Mouse (Mus musculus) E14TG2a.4 (cell line): ENCODE measurements around the gene Inpp5a.

Source experiments
- H3K27me3 ChIP-seq: 2 replicates; pipeline ENCODE4 v1.6.1; 2014; ENCODE audit warnings: low read length, control low read depth; ENCODE audit not compliant: insufficient read depth
- H3K36me3 ChIP-seq: 2 replicates; pipeline ENCODE4 v1.6.1; 2014; ENCODE audit warnings: low read length, control low read depth; ENCODE audit not compliant: insufficient read depth
- H3K4me1 ChIP-seq: replicated peaks from 2 replicates; pipeline ENCODE4 v1.6.1; 2014; ENCODE audit warnings: low read depth, low read length, control low read depth
- H3K4me3 ChIP-seq: replicated peaks from 2 replicates; pipeline ENCODE4 v1.5.1; 2014; ENCODE audit warnings: mild to moderate bottlenecking, low read length
- H3K9me3 ChIP-seq: 2 replicates; pipeline ENCODE4 v1.6.1; 2014; ENCODE audit warnings: low read length, control low read depth
- CTCF ChIP-seq: conservative IDR thresholded peaks from 2 replicates; pipeline ENCODE4 v1.5.1; 2014; ENCODE audit warnings: low read length
- NANOG ChIP-seq: IDR thresholded peaks from 2 replicates; pipeline ENCODE4 v1.6.1; 2014; ENCODE audit warnings: borderline replicate concordance, low read length, mixed read lengths
- POU5F1 ChIP-seq: IDR thresholded peaks from 2 replicates; pipeline ENCODE4 v1.6.1; 2014; ENCODE audit warnings: low read length, borderline replicate concordance

Inpp5a gene

DNA sequence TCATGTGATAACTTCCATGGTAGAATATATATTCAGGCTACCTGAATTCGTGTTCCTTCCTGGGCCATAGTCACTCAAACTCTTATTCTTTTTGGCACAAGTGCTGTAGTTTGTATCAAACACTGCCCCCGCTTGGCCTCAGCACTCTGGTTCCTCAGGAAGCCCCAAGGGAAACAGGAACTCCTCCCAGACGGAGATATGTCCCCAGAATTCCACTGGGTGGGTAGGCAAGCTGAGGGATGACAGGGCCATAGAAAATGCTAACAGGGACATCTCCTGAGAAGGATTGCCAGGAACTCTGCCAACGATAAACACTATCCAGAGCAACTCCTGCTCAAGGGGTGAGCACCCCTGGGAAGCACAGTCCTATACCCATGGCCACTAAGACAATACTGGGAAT is 22.4 kb upstream of the Inpp5a start:
- H3K4me1 ChIP-seq, result peaks cover 70% of the 10 kb centered on the region
- TF ChIP-seq CTCF, result no peak
- TF ChIP-seq POU5F1, result no peak
- no peak for TF ChIP-seq NANOG

DNA sequence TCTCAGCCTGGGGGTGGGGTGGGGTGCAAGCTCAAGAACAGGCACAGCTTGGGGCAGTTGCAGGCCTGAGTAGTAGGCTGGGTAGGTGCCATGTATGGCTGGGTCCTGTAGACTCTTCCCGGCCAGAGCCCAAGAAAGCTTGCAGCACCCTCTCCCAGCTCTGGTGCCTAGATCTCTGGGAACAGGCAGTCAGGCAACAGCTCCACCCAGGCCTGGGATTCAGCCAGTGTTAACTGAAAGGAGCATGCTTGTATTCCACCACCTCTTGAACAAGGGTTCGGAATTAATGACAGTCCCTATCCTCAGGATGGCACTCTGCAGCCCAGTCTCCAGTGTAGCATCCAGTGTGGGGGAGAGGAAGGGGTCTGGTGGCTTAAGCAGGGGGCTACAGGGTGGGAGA is 20.7 kb upstream of the Inpp5a start:
- Histone ChIP-seq H3K36me3 (no peaks in the 10 kb centered on the region), H3K4me1 (peaks cover 56% of the 10 kb centered on the region), H3K9me3 (no peaks in the 10 kb centered on the region), H3K27me3 (peaks cover 15% of the 10 kb centered on the region; the same call in 1 of the 2 replicates), H3K4me3 (no peak overlapping the region)
- TF ChIP-seq NANOG, result no peak
- no peak for TF ChIP-seq POU5F1
- TF ChIP-seq CTCF, result no peak

More for the DNA sequence above, 22.4 kb upstream of the Inpp5a start:
- H3K27me3 ChIP-seq, result peaks cover 13% of the 10 kb centered on the region; the same call in 1 of the 2 replicates
- no peak overlapping the region for H3K4me3 ChIP-seq
- H3K36me3 ChIP-seq, result no peaks in the 10 kb centered on the region
- H3K9me3 ChIP-seq, result no peaks in the 10 kb centered on the region

DNA sequence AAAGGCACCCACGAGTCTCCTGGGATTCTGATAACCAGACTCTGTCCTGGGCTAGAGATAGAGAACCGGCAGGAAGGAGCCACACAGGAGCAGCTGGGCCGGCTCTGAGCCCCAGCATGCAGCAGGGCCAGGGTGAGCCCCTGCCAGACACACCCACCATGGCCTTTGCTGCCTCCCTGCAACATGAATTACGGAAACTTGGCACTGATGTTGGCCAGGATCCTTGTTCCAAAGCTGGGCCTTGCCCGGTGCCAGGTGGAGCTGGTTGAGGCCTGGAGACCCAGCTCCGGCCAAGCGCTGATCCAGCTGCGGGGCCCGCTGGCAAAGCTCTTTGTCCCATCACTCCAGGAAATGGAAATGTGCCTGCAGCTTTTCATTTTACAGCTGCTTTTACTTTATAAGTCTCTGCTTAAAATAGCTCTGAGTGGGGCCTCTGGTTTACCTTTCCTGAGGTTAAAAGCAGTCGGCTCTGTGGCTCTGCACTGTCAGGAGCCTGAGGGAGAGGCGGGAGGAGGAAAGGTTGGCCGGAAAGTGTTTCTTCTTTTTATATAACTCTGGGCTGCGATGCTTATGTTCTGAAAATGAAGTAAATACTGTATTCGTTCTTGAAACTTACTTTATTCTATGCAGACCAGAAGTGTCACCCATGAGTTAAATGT is 20.1 kb upstream of the Inpp5a start:
- TF ChIP-seq POU5F1 (no peak), NANOG (no peak), CTCF (no peak)
- no peaks in the 10 kb centered on the region for H3K9me3 ChIP-seq
- peaks cover 49% of the 10 kb centered on the region for H3K4me1 ChIP-seq
- peaks cover 18% of the 10 kb centered on the region; the same call in 1 of the 2 replicates for H3K27me3 ChIP-seq
- H3K36me3 ChIP-seq, result no peaks in the 10 kb centered on the region
- peak overlapping the region; percentile 48; the same call in 1 of the 2 replicates for H3K4me3 ChIP-seq

DNA sequence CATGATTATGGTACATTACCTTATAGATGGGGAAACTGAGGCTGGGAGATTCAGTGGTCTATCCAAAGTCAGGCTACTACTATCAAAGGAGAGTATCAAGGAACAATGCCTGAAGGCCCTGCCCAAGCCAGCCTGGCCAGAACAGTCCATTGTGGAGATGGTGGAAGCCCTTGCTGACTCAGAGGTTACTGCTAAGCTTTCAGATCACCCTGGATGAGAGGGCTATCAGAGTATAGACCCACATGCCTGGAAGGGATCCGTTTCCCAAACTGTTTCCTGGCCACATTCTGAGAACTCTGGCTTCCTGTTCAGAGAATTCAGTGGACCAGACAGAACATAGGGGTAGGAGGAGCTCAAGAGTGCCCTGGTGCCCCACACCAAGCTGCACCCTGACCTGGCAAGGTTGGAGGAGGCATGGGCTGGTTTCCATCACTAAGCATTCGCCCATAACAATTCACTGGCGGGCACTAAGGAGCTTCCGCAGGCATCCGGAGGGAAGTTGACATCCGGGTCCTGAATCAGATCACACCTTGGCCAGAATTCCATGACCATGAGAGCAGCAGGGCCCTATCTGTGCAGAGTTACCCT is 19.3 kb upstream of the Inpp5a start:
- Histone ChIP-seq H3K4me1 (peaks cover 42% of the 10 kb centered on the region), H3K27me3 (peaks cover 18% of the 10 kb centered on the region; the same call in 1 of the 2 replicates), H3K9me3 (no peaks in the 10 kb centered on the region), H3K36me3 (no peaks in the 10 kb centered on the region), H3K4me3 (no peak overlapping the region)
- TF ChIP-seq NANOG (no peak), CTCF (no peak), POU5F1 (no peak)

DNA sequence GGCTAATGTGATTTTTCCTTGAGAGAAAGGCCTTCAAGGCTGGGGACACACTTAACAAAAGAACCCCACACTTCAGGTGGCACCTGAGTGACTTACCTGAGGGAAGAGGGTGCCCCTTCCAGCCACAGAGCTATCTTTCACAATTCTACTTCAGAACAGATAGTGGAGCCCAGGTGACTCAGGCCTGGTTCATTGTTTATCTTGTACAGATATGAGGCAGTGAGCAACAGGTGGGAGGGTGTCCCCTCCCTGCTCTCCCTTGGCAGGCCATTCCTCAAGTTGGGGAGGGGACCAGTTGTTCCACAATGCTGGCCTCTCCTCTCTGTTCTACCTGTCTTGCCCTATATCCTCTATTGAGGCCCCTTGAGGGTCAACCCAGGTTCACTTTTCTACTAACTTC is 17.5 kb upstream of the Inpp5a start:
- Histone ChIP-seq H3K9me3 (no peaks in the 10 kb centered on the region), H3K36me3 (no peaks in the 10 kb centered on the region), H3K27me3 (peaks cover 18% of the 10 kb centered on the region; the same call in 1 of the 2 replicates), H3K4me3 (no peak overlapping the region), H3K4me1 (peaks cover 24% of the 10 kb centered on the region)
- TF ChIP-seq NANOG (no peak), POU5F1 (no peak), CTCF (no peak)

DNA sequence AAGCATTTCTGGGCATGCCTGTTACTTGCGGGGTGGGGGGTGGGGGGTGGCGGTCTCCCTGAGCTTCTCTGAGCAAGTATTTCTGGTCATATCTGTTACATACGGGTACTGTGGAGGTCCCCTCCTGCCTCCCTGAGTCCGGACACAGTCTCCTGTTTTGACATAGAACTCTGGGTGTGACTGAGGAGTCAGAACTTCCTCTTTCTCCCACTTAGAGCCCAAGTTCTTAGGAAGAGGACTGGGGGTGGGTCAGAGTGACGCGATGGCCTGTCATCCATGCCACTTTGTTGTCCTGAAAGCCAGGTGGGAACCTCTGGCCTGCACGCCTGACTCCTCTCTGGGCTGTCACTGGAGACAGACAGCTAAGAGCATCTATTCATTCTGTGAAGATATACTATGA is 11.5 kb upstream of the Inpp5a start:
- no peak for TF ChIP-seq NANOG
- TF ChIP-seq POU5F1, result no peak
- TF ChIP-seq CTCF, result no peak

DNA sequence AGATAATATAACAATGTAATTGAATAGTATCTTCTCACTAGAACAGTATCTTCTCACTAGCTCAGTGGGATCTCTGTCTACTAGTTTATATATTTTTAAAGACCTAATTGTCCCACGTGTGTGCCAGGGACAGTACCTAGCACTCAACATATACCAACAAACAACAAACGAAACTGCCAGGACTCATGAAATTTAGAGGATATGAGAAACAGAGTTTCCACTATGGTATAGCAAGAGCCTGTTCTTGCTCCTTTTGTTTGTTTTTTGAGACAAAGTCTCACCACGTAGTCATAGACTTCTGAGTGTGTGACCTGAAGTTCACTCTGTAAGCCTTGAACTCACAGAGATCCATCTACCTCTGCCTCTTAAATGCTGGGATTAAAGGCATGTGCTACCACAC is 10.6 kb upstream of the Inpp5a start:
- H3K4me3 ChIP-seq, result no peak overlapping the region
- TF ChIP-seq POU5F1, result no peak
- no peak for TF ChIP-seq NANOG
- no peak for TF ChIP-seq CTCF
- H3K36me3 ChIP-seq, result no peaks in the 10 kb centered on the region
- H3K9me3 ChIP-seq, result no peaks in the 10 kb centered on the region
- H3K4me1 ChIP-seq, result no peaks in the 10 kb centered on the region
- peaks cover 12% of the 10 kb centered on the region for H3K27me3 ChIP-seq

More for the DNA sequence above, 11.5 kb upstream of the Inpp5a start:
- peaks cover 12% of the 10 kb centered on the region; the same call in 1 of the 2 replicates for H3K27me3 ChIP-seq
- no peak overlapping the region for H3K4me3 ChIP-seq
- H3K4me1 ChIP-seq, result no peaks in the 10 kb centered on the region
- H3K36me3 ChIP-seq, result no peaks in the 10 kb centered on the region
- no peaks in the 10 kb centered on the region for H3K9me3 ChIP-seq

DNA sequence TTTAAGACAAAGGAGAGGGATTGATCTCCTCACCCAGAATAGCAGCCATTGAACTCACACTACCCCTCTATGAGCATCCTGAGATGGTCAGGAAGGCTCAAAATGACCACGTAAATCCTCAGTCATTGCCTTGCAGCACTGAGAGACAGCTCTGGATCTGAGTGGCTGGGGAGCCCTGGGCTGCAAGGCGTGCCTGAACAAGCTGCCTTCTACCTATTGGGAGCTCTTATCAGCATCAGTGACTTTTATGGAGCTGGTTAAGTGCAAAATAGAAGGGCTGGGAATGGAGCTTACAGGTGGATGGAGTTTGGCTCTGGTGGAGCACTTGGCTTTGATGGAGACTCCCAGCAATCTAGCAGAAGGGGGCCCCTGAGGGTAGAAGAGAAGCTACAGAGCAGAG is 9.2 kb upstream of the Inpp5a start:
- Histone ChIP-seq H3K9me3 (no peaks in the 10 kb centered on the region), H3K4me3 (no peak overlapping the region), H3K27me3 (peaks cover 22% of the 10 kb centered on the region), H3K4me1 (no peaks in the 10 kb centered on the region), H3K36me3 (no peaks in the 10 kb centered on the region)
- no peak for TF ChIP-seq NANOG
- no peak for TF ChIP-seq CTCF
- TF ChIP-seq POU5F1, result no peak
